Mouse (Mus musculus) urinary bladder, postnatal 0 days (tissue): Measurements from ENCODE around the gene Kmt2b. TPM values are rescaled to one million over a fixed set of nuclear protein-coding genes. Genes with fewer than 3 reads are reported as not detected.

Experiments used
- microRNA-seq: library from miRNA; unstranded; fragments of <30 nt; microRNA quantifications from one replicate; pipeline ENCODE4, GENCODE M21; 2016
- polyA plus RNA-seq: library from polyadenylated mRNA; unstranded; fragments of >200 nt; fragmentation: Nextera tagmentation; extraction: Ambion mirVana; gene quantifications from 2 replicates; pipeline ENCODE4 v1.2.1, GENCODE M21; 2015

Kmt2b gene
- polyA plus RNA-seq, result 4.8 TPM in 2 replicates

GRCm38 (mm10) chr7:30588676-30589434 lies at the start of gene Kmt2b:
Gene Kmt2b, minus strand, starts transcription at chr7:30588726.

GRCm38 (mm10) chr7:30635752-30636151 lies 47.2 kb upstream of the Kmt2b start, which contains the start of gene Etv2:
Gene Etv2, minus strand, starts transcription at chr7:30635852.

GRCm38 (mm10) chr7:30625530-30626384 lies 37.2 kb upstream of the Kmt2b start, which contains the start of gene Cox6b1:
Gene Cox6b1, minus strand, starts transcription at chr7:30626151.

GRCm38 (mm10) chr7:30612654-30613402 lies 24.3 kb upstream of the Kmt2b start, which contains the start of gene Upk1a:
Gene Upk1a, minus strand, starts transcription at chr7:30612847.

GRCm38 (mm10) chr7:30598786-30599185 lies 10.3 kb upstream of the Kmt2b start, which contains the start of gene Zbtb32:
Gene Zbtb32, minus strand, starts transcription at chr7:30598909.

GRCm38 (mm10) chr7:30564970-30565571 lies 23.5 kb downstream of the Kmt2b start, which contains the start of gene Igflr1:
Gene Igflr1, plus strand, starts transcription at chr7:30565427.

GRCm38 (mm10) chr7:30563117-30563905 lies 25.2 kb downstream of the Kmt2b start, which contains the start of the genes U2af1l4, Gm49396 and Psenen:
Gene U2af1l4, plus strand, starts transcription at chr7:30563301.
Gene Gm49396, plus strand, starts transcription at chr7:30563344.
Gene Psenen, minus strand, starts transcription at chr7:30563627.

GRCm38 (mm10) chr7:30559443-30559954 lies 29.0 kb downstream of the Kmt2b start, which contains the start of gene Lin37:
Gene Lin37, minus strand, starts transcription at chr7:30559838.

GRCm38 (mm10) chr7:30552102-30553020 lies 36.2 kb downstream of the Kmt2b start, which contains the start of the genes Hspb6 and Proser3:
Gene Hspb6, plus strand, starts transcription at chr7:30552178.
Gene Proser3, minus strand, starts transcription at chr7:30552299.

GRCm38 (mm10) chr7:30534633-30535577 lies 53.6 kb downstream of the Kmt2b start, which contains the start of gene Arhgap33:
Gene Arhgap33, minus strand, starts transcription at chr7:30535060.

Small RNA genes within 50 kb of the gene (microRNA-seq; reads per million reads assigned to microRNA genes)
- gene Gm38670, result 4.0 reads per million, percentile 6 among the genes with 10 or more reads in this experiment
- gene Mir3569, result not detected

Other genes with a start within 250 kb of the Kmt2b start
- gene Lrfn3, start 226.0 kb downstream of the Kmt2b start, polyA plus RNA-seq, result 2.8 and 3.7 TPM in 2 replicates
- 74.3 and 230 TPM in 2 replicates for gene Tyrobp, start 175.0 kb downstream of the Kmt2b start, polyA plus RNA-seq
- 2.4 and 10.2 TPM in 2 replicates for gene Hcst, start 168.9 kb downstream of the Kmt2b start, polyA plus RNA-seq
- 0.84 and 1.4 TPM in 2 replicates for gene Nfkbid, start 167.0 kb downstream of the Kmt2b start, polyA plus RNA-seq
- 8.7 and 9.1 TPM in 2 replicates for gene Aplp1, start 143.2 kb downstream of the Kmt2b start, polyA plus RNA-seq
- gene Kirrel2, start 131.0 kb downstream of the Kmt2b start, polyA plus RNA-seq, result not detected in 2 replicates
- 0.12 TPM in 1 of 2 replicates, not detected in the other for gene Nphs1, start 130.4 kb downstream of the Kmt2b start, polyA plus RNA-seq
- gene Prodh2, start 95.1 kb downstream of the Kmt2b start, polyA plus RNA-seq, result 0.21 and 0.36 TPM in 2 replicates
- 2.5 and 2.6 TPM in 2 replicates for gene Arhgap33, start 53.7 kb downstream of the Kmt2b start, polyA plus RNA-seq
- 391 and 404 TPM in 2 replicates for gene Hspb6, start 36.5 kb downstream of the Kmt2b start, polyA plus RNA-seq
- gene Proser3, start 36.4 kb downstream of the Kmt2b start, polyA plus RNA-seq, result 3.2 and 3.9 TPM in 2 replicates
- 21.1 and 25.6 TPM in 2 replicates for gene Lin37, start 28.9 kb downstream of the Kmt2b start, polyA plus RNA-seq
- 69.5 and 73.2 TPM in 2 replicates for gene U2af1l4, start 25.4 kb downstream of the Kmt2b start, polyA plus RNA-seq
- gene Gm49396, start 25.4 kb downstream of the Kmt2b start, polyA plus RNA-seq, result 2.7 and 2.8 TPM in 2 replicates
- gene Psenen, start 25.1 kb downstream of the Kmt2b start, polyA plus RNA-seq, result 114 and 127 TPM in 2 replicates
- gene Igflr1, start 23.3 kb downstream of the Kmt2b start, polyA plus RNA-seq, result 1.1 and 1.6 TPM in 2 replicates
- 2.4 and 3.5 TPM in 2 replicates for gene Zbtb32, start 10.2 kb upstream of the Kmt2b start, polyA plus RNA-seq
- 1,486 and 1,535 TPM in 2 replicates for gene Upk1a, start 24.1 kb upstream of the Kmt2b start, polyA plus RNA-seq
- 1,042 and 1,083 TPM in 2 replicates for gene Cox6b1, start 37.4 kb upstream of the Kmt2b start, polyA plus RNA-seq
- gene Etv2, start 47.1 kb upstream of the Kmt2b start, polyA plus RNA-seq, result not detected in 2 replicates
- gene Rbm42, start 61.6 kb upstream of the Kmt2b start, polyA plus RNA-seq, result 87.7 and 91.8 TPM in 2 replicates
- gene Haus5, start 76.3 kb upstream of the Kmt2b start, polyA plus RNA-seq, result 10.3 and 11.1 TPM in 2 replicates
- gene Pmis2, start 82.9 kb upstream of the Kmt2b start, polyA plus RNA-seq, result not detected in 2 replicates
- gene 2200002J24Rik, start 110.2 kb upstream of the Kmt2b start, polyA plus RNA-seq, result 0.39 TPM in 1 of 2 replicates, not detected in the other
- 0.13 and 0.69 TPM in 2 replicates for gene Atp4a, start 123.5 kb upstream of the Kmt2b start, polyA plus RNA-seq
- gene Tmem147, start 140.8 kb upstream of the Kmt2b start, polyA plus RNA-seq, result 155 and 184 TPM in 2 replicates
- gene Gapdhs, start 155.0 kb upstream of the Kmt2b start, polyA plus RNA-seq, result 0.12 TPM in 1 of 2 replicates, not detected in the other
- 13.6 and 17.0 TPM in 2 replicates for gene Sbsn, start 162.7 kb upstream of the Kmt2b start, polyA plus RNA-seq
- gene Dmkn, start 175.0 kb upstream of the Kmt2b start, polyA plus RNA-seq, result 97.2 and 160 TPM in 2 replicates
- gene Krtdap, start 199.2 kb upstream of the Kmt2b start, polyA plus RNA-seq, result 135 and 161 TPM in 2 replicates
- not detected in 2 replicates for gene Ffar2, start 235.0 kb upstream of the Kmt2b start, polyA plus RNA-seq